Mouse (Mus musculus): Measurements from ENCODE around the gene Ddx19b. TPM values are rescaled to one million over a fixed set of nuclear protein-coding genes. Genes with fewer than 3 reads are reported as not detected.
"Not testable (repeated sequence)": the region's sequence is repeated elsewhere in the genome, so short reads cannot be mapped to it uniquely, and the experiment has no call there.

The Ddx19b gene
- 0.77 and 1.3 TPM in 2 replicates for total RNA-seq (2015; ENCODE audit: low replicate concordance)
- total RNA-seq (2017; ENCODE audit: low replicate concordance), result 2.5 and 3.2 TPM in 2 replicates

DNA sequence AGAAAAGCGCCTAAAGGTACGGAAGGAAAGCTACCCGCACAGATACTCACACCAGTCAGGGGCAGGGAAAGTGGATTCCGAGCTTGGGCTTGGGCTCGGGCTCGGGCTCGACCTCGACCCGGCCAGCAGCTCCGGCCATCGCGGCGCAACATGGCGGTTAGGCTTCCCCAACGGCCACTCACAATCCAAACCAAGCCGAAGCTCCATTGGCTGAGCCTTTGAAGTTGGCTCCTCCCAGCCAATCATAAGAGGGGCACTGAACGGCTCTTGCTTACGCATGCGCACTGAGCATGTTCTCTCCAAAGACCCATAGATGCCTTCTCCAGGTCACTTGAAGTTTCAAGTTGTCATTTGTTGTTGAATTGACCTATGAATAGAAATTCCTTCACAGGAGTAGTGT is at the start of gene Ddx19b:
Ddx19b (minus strand) TSS at position 180 of the 400 bp plus-strand sequence.
- no peak for ATAC-seq (replicated peaks; ENCODE audit: low FRiP score, poor library complexity, severe bottlenecking)

DNA sequence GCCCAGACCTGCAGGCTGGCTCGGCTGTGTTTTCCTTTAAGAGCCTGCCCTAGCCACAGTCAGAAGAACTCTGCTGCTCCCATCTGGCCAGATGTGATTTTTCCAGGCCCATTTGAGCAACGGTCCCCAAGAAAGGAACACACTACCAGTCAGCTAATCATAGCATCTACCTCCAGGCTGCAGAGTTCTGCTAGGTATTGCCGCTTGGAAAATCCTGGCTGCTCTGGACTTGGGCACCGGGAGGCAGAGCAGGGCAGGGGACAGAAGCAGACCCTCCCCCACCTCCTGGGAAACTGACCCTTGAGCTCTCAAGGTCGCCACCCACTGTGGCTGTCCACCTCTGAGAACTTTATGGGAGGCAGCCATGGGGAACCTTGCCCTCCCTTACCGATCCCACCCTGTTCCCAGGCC is 48.3 kb upstream of the Ddx19b start:
- ATAC-seq (replicated peaks; ENCODE audit: low FRiP score, poor library complexity, severe bottlenecking), result no peak

GRCm38 (mm10) chr8:111079461-111079860 is 47.9 kb upstream of the Ddx19b start:
- ATAC-seq (replicated peaks; ENCODE audit: low FRiP score, poor library complexity, severe bottlenecking), result no peak

DNA sequence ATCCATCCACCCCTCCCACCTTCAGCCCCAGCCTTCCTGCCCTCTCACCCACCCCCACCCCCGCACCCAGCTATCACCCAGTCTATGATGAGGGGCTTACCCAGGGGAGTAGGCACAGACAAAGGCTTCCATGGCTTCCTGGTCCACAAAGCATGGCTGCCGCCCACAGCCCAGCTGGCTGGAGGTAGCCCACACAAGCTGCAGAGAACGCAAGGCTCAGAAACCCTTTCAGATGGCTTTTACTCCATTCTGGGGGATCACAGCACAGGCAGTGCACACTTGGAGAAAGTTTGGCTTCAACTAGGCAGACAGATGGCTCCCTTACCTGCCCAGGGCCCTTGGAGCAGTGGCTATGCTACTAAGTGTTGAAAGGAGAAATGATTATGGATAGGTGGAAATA is 44.4 kb upstream of the Ddx19b start:
- no peak for ATAC-seq (replicated peaks; ENCODE audit: low FRiP score, poor library complexity, severe bottlenecking)

- ATAC-seq (replicated peaks; ENCODE audit: low FRiP score, poor library complexity, severe bottlenecking), result not testable (repeated sequence)
These were observed 37.1 kb upstream of the Ddx19b start for GRCm38 (mm10) chr8:111068660-111069059.

DNA sequence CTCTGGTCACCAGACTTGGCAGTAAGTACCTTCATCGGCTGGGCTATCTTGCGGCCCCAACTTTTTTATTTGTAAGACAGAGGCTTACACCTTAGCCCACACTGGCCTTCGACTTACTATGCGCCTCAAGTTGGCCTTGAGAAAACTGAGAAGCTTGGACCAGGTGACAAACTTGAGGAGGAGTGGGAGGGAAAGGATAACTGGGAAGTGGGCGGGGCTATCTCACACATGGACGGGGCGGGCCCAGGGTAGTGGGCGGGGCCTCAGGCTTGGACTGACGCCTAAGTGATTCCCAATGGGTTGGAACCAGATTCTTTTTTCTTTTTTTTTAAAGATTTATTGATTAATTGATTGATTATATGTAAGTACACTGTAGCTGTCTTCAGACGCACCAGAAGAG is 35.9 kb upstream of the Ddx19b start:
- 0 out of 2 replicates have a peak, but pooled peaks have one; percentile 64 for ATAC-seq (replicated peaks; ENCODE audit: low FRiP score, poor library complexity, severe bottlenecking)

- no peak for ATAC-seq (replicated peaks; ENCODE audit: low FRiP score, poor library complexity, severe bottlenecking)
These were observed 34.8 kb upstream of the Ddx19b start for GRCm38 (mm10) chr8:111066308-111066707.

GRCm38 (mm10) chr8:111062893-111063292 is 31.3 kb upstream of the Ddx19b start:
- no peak for ATAC-seq (replicated peaks; ENCODE audit: low FRiP score, poor library complexity, severe bottlenecking)

GRCm38 (mm10) chr8:111062072-111062757 is 30.7 kb upstream of the Ddx19b start:
- ATAC-seq (replicated peaks; ENCODE audit: low FRiP score, poor library complexity, severe bottlenecking), result peak; percentile 28; the same call in 1 of the 2 replicates

DNA sequence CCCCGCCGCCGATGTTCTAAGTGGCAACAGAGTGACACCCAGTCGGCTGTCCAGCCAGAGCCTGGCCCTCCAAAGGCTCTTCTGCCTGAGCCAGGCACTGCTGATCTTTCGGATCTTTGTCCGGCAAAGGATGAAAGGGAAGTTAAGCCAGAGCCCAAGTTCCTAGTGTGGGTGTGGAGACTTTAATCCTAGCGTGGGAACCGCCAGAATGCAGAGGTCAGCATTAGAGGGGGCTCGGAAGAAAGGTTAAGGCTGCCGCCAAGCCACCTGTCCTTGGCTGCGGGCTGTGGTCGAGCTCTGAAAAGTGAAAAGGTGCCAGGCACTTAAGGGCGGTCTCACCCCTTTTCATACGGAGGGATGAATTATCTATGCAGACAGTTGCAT is 30.1 kb upstream of the Ddx19b start:
- ATAC-seq (replicated peaks; ENCODE audit: low FRiP score, poor library complexity, severe bottlenecking), result 0 out of 2 replicates have a peak, but pooled peaks have one; percentile 21

- no peak for ATAC-seq (replicated peaks; ENCODE audit: low FRiP score, poor library complexity, severe bottlenecking)
These were observed 27.5 kb upstream of the Ddx19b start for GRCm38 (mm10) chr8:111058946-111059572.

GRCm38 (mm10) chr8:111056691-111057293 is 25.2 kb upstream of the Ddx19b start:
- ATAC-seq (replicated peaks; ENCODE audit: low FRiP score, poor library complexity, severe bottlenecking), result 0 out of 2 replicates have a peak, but pooled peaks have one; percentile 19

DNA sequence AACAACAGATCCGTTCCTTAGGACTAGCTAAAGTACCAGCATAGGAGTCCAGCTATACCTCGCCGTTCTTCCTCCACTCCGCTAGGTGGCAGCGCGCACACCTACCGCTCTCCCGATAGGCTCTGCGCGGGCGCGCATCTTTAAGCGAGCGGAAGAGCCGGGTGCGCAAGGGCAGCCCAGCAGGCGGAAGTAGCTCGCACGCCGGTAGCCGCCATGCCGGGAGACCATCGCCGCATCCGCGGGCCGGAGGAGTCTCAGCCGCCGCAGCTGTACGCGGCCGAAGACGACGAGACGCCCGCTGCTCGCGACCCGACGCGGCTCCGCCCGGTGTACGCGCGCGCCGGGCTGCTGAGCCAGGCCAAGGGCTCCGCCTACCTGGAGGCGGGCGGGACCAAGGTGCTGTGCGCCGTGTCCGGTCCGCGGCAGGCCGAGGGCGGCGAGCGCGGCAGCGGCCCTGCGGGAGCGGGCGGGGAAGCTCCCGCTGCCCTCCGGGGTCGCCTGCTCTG is 24.7 kb upstream of the Ddx19b start, which contains the start of gene Exosc6:
Exosc6 (plus strand) TSS at position 182 of the 506 bp plus-strand sequence.
- ATAC-seq (replicated peaks; ENCODE audit: low FRiP score, poor library complexity, severe bottlenecking), result peak; percentile 93

GRCm38 (mm10) chr8:111055661-111056060 is 24.1 kb upstream of the Ddx19b start:
- ATAC-seq (replicated peaks; ENCODE audit: low FRiP score, poor library complexity, severe bottlenecking), result 0 out of 2 replicates have a peak, but pooled peaks have one; percentile 13

- ATAC-seq (replicated peaks; ENCODE audit: low FRiP score, poor library complexity, severe bottlenecking), result no peak
These were observed 23.6 kb upstream of the Ddx19b start for GRCm38 (mm10) chr8:111055031-111055634.

GRCm38 (mm10) chr8:111053827-111054518 is 22.4 kb upstream of the Ddx19b start:
- no peak for ATAC-seq (replicated peaks; ENCODE audit: low FRiP score, poor library complexity, severe bottlenecking)

- ATAC-seq (replicated peaks; ENCODE audit: low FRiP score, poor library complexity, severe bottlenecking), result no peak
These were observed 17.6 kb upstream of the Ddx19b start for GRCm38 (mm10) chr8:111049106-111049505.

- no peak for ATAC-seq (replicated peaks; ENCODE audit: low FRiP score, poor library complexity, severe bottlenecking)
These were observed 17.1 kb upstream of the Ddx19b start for GRCm38 (mm10) chr8:111048694-111049093.

GRCm38 (mm10) chr8:111044003-111044734 is 12.6 kb upstream of the Ddx19b start:
- no peak for ATAC-seq (replicated peaks; ENCODE audit: low FRiP score, poor library complexity, severe bottlenecking)

Measured in erythroblast, adult 5-6 weeks (primary cell).